Mouse (Mus musculus) forebrain, embryonic 11.5 days (tissue): ENCODE measurements around the gene Strn. TPM values are rescaled to one million over a fixed set of nuclear protein-coding genes. Genes with fewer than 3 reads are reported as not detected.
A peak's percentile ranks its signal among the peaks of the same experiment; 100 is the strongest.

Source experiments
- ATAC-seq: fragments of 200-750 bp; cut with Nextera tagmentation; replicated peaks from 2 replicates; pipeline ENCODE4 v1.8.0; 2017; ENCODE audit warnings: moderate TSS enrichment; ENCODE audit not compliant: low FRiP score
- DNase-seq: peaks from one replicate; pipeline ENCODE4 v3.0.0-alpha.2; 2017; ENCODE audit warnings: low spot score
- H3K27ac ChIP-seq: fragments of 300-500 bp; sonication (generic); 2 replicates; pipeline ENCODE4 v1.5.1; 2014; ENCODE audit warnings: low read depth, low read length
- H3K27me3 ChIP-seq: fragments of 300-500 bp; sonication (generic); 2 replicates; pipeline ENCODE4 v1.6.1; 2014; ENCODE audit warnings: mild to moderate bottlenecking, low read length, mixed read lengths; ENCODE audit not compliant: control insufficient read depth, insufficient read depth
- H3K36me3 ChIP-seq: fragments of 300-500 bp; sonication (generic); 2 replicates; pipeline ENCODE4 v1.6.1; 2014; ENCODE audit warnings: mild to moderate bottlenecking, low read length, moderate library complexity, mixed read lengths; ENCODE audit not compliant: control insufficient read depth, insufficient read depth
- H3K4me1 ChIP-seq: fragments of 300-500 bp; sonication (generic); replicated peaks from 2 replicates; pipeline ENCODE4 v1.6.1; 2014; ENCODE audit warnings: low read length, mixed read lengths; ENCODE audit not compliant: control insufficient read depth, insufficient read depth
- H3K4me2 ChIP-seq: fragments of 300-500 bp; sonication (generic); 2 replicates; pipeline ENCODE4 v1.6.1; 2014; ENCODE audit warnings: low read depth, mild to moderate bottlenecking, low read length, moderate library complexity, mixed read lengths; ENCODE audit not compliant: severe bottlenecking
- H3K4me3 ChIP-seq: fragments of 300-500 bp; sonication (generic); 2 replicates; pipeline ENCODE4 v1.5.1; 2014; ENCODE audit warnings: low read depth, low read length
- H3K9ac ChIP-seq: fragments of 300-500 bp; sonication (generic); 2 replicates; pipeline ENCODE4 v1.6.1; 2014; ENCODE audit warnings: low read length
- H3K9me3 ChIP-seq: fragments of 300-500 bp; sonication (generic); 2 replicates; pipeline ENCODE4 v1.6.1; 2016; ENCODE audit warnings: low read length, mixed read lengths; ENCODE audit not compliant: control insufficient read depth
- WGBS: fragments of 180-500 bp; shearing (Covaris S2); extraction: QIAGEN DNeasy Blood & Tissue Kit; methylation state at CpG from one replicate; pipeline ENCODE4 v1.1.7; 2014; 5-methylcytosine and 5-hydroxymethylcytosine counted together
- polyA plus RNA-seq: library from polyadenylated mRNA; unstranded; fragments of >200 nt; fragmentation: Nextera tagmentation; extraction: Ambion mirVana; gene quantifications from 2 replicates; pipeline ENCODE4 v1.2.1, GENCODE M21; 2014

Gene Strn
- polyA plus RNA-seq, 1 experiment from 2014 or later = 8.5 TPM

- Histone ChIP-seq H3K9ac (no peak overlapping the region), H3K36me3 (no peaks in the 10 kb centered on the region; the same call in 1 of the 2 replicates)
- 56% methylated on average over 17 of the region's 17 CpGs for WGBS
Observed at GRCm38 (mm10) chr17:78752938-78753655, 16.1 kb upstream of the Strn start.

GRCm38 (mm10) chr17:78752064-78752463 is 15.1 kb upstream of the Strn start:
- Histone ChIP-seq H3K27me3 (no peaks in the 10 kb centered on the region), H3K36me3 (no peaks in the 10 kb centered on the region), H3K4me2 (no peak overlapping the region), H3K9ac (no peak overlapping the region), H3K4me3 (no peak overlapping the region), H3K9me3 (no peaks in the 10 kb centered on the region), H3K4me1 (no peaks in the 10 kb centered on the region), H3K27ac (no peak overlapping the region)
- DNase-seq (no peak), ATAC-seq (no peak)
- 41% methylated on average over 10 of the region's 10 CpGs for WGBS

More at GRCm38 (mm10) chr17:78752938-78753655, 16.1 kb upstream of the Strn start:
- Histone ChIP-seq H3K4me1 (no peaks in the 10 kb centered on the region), H3K27me3 (no peaks in the 10 kb centered on the region), H3K4me2 (no peak overlapping the region), H3K27ac (no peak overlapping the region), H3K9me3 (no peaks in the 10 kb centered on the region), H3K4me3 (no peak overlapping the region)
- ATAC-seq (no peak), DNase-seq (no peak)

- no peaks in the 10 kb centered on the region for H3K4me1 ChIP-seq
- DNase-seq = no peak
- no peak overlapping the region for H3K4me3 ChIP-seq
- H3K27ac ChIP-seq = no peak overlapping the region
- ATAC-seq = no peak
- WGBS = 89% methylated on average over 9 of the region's 9 CpGs
- H3K9ac ChIP-seq = no peak overlapping the region
- no peaks in the 10 kb centered on the region for H3K36me3 ChIP-seq
- H3K4me2 ChIP-seq = no peak overlapping the region
- H3K9me3 ChIP-seq = no peaks in the 10 kb centered on the region
- no peaks in the 10 kb centered on the region for H3K27me3 ChIP-seq
Observed at GRCm38 (mm10) chr17:78748440-78748839, 11.4 kb upstream of the Strn start.

GRCm38 (mm10) chr17:78738416-78738815 is 1.4 kb upstream of the Strn start:
- Histone ChIP-seq H3K4me3 (no peak overlapping the region), H3K9ac (no peak overlapping the region), H3K4me2 (no peak overlapping the region), H3K27ac (no peak overlapping the region), H3K9me3 (no peaks in the 10 kb centered on the region), H3K4me1 (peaks cover 8% of the 10 kb centered on the region; the same call in 1 of the 2 replicates), H3K27me3 (no peaks in the 10 kb centered on the region), H3K36me3 (no peaks in the 10 kb centered on the region)
- WGBS = 52% methylated on average over 1 of the region's 1 CpGs
- ATAC-seq = no peak
- DNase-seq = no peak

- H3K36me3 ChIP-seq = no peaks in the 10 kb centered on the region
Observed at GRCm38 (mm10) chr17:78737771-78738170, 775 bp upstream of the Strn start.

GRCm38 (mm10) chr17:78736473-78736988 is 465 bp downstream of the Strn start:
- Histone ChIP-seq H3K4me1 (peaks cover 8% of the 10 kb centered on the region; the same call in 1 of the 2 replicates), H3K36me3 (no peaks in the 10 kb centered on the region), H3K4me2 (peak overlapping the region; percentile 78), H3K9ac (peak overlapping the region; percentile 93), H3K27me3 (no peaks in the 10 kb centered on the region), H3K27ac (peak overlapping the region; percentile 66; the same call in 1 of the 2 replicates), H3K9me3 (no peaks in the 10 kb centered on the region), H3K4me3 (peak overlapping the region; percentile 88)
- peak; percentile 99 for ATAC-seq
- DNase-seq = peak; percentile 99
- WGBS = under 1% methylated on average over 60 of the region's 60 CpGs

More at GRCm38 (mm10) chr17:78737771-78738170, 775 bp upstream of the Strn start:
- Histone ChIP-seq H3K9me3 (no peaks in the 10 kb centered on the region), H3K27ac (no peak overlapping the region), H3K9ac (no peak overlapping the region), H3K27me3 (no peaks in the 10 kb centered on the region), H3K4me1 (peaks cover 8% of the 10 kb centered on the region; the same call in 1 of the 2 replicates), H3K4me3 (no peak overlapping the region), H3K4me2 (no peak overlapping the region)
- 41% methylated on average over 2 of the region's 2 CpGs for WGBS
- ATAC-seq (no peak), DNase-seq (no peak)

- DNase-seq (peak; percentile 82), ATAC-seq (no peak; the same call in 1 of the 2 replicates)
- H3K4me1 ChIP-seq = peaks cover 8% of the 10 kb centered on the region; the same call in 1 of the 2 replicates
- peak overlapping the region; percentile 88 for H3K4me3 ChIP-seq
- H3K36me3 ChIP-seq = no peaks in the 10 kb centered on the region
- peak overlapping the region; percentile 78 for H3K4me2 ChIP-seq
- peak overlapping the region; percentile 93 for H3K9ac ChIP-seq
- no peaks in the 10 kb centered on the region for H3K27me3 ChIP-seq
- H3K9me3 ChIP-seq = no peaks in the 10 kb centered on the region
- peak overlapping the region; percentile 66; the same call in 1 of the 2 replicates for H3K27ac ChIP-seq
- WGBS = under 1% methylated on average over 33 of the region's 39 CpGs
Observed at GRCm38 (mm10) chr17:78735731-78736472, 1.1 kb downstream of the Strn start.

GRCm38 (mm10) chr17:78734806-78735205 is 2.2 kb downstream of the Strn start:
- H3K4me1 ChIP-seq = peaks cover 8% of the 10 kb centered on the region; the same call in 1 of the 2 replicates
- DNase-seq (no peak), ATAC-seq (no peak)
- H3K27ac ChIP-seq = no peak overlapping the region
- no peaks in the 10 kb centered on the region for H3K36me3 ChIP-seq
- no peak overlapping the region for H3K9ac ChIP-seq
- H3K4me2 ChIP-seq = 0 out of 2 replicates have a peak overlapping the region, but pooled peaks have one; percentile 78
- no peaks in the 10 kb centered on the region for H3K9me3 ChIP-seq
- WGBS = 75% methylated on average over 10 of the region's 10 CpGs
- H3K4me3 ChIP-seq = no peak overlapping the region
- H3K27me3 ChIP-seq = no peaks in the 10 kb centered on the region
